ENCODE assay signal across 8 mouse cellular contexts in the genomic region with DNA sequence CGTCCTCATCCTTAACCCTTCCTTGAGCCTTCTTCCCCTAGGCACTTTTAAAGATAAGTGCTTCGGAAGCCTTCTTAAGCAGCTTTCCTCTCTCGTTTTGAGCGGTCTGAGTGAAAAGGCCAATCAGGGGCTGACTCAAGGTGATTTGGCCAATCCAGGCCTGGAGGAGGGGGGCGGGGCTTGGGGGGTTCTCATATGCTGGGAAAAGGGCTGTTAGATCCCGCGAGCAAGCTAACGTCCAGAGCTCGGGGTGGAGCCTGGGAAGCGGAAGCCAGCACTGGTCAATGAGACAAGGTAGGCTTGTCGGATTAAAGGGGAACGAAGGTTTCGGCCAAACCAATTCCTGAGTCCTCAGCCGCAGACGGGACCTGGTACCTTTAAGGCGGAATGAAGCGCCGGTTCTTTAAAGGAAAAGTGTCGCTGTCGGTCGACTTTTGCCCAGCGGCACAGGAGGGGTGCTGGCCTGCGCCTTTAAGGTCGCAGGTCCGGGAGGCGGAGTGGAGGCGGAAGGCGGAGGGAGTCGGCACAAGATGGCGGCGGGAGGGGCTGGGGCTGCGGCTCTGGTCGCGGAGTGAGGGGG. TPM values are rescaled to one million over a fixed set of nuclear protein-coding genes. Genes with fewer than 3 reads are reported as not detected.
A peak's percentile ranks its signal among the peaks of the same experiment; 100 is the strongest.
DNase-seq lines count a peak whose midpoint lies in the region; ATAC-seq and TF ChIP-seq lines count a peak whose summit lies in the region.

A gene (plus strand): TSS at position 229 of the 580 bp plus-strand sequence.
A gene (plus strand): TSS at position 234 of the 580 bp plus-strand sequence.

- H3K9me3 ChIP-seq in G1E (replicated peaks) = peaks cover 19% of the 10 kb centered on the region
- no peaks in the 10 kb centered on the region for H3K9me3 ChIP-seq in forebrain, embryonic 16.5 days (ENCODE audit: control insufficient read depth, low read length)
- no peaks in the 10 kb centered on the region for H3K9me3 ChIP-seq in lung, embryonic 14.5 days (ENCODE audit: low read depth, low read length)

- no peak; the same call in 1 of the 2 replicates for TF ChIP-seq POLR2A in olfactory bulb, adult 2 months (IDR thresholded peaks at IDR 0.05; ENCODE audit: insufficient read depth, low read depth, low read length)
- no peak; the same call in 1 of the 2 replicates for TF ChIP-seq POLR2A in thymus, adult 2 months (IDR thresholded peaks at IDR 0.05; ENCODE audit: control insufficient read depth, extremely low read depth, insufficient read depth, low read length, poor library complexity)

- H3K4me1 ChIP-seq in G1E (ENCODE audit: insufficient read depth, low read depth, low read length) = peaks cover 85% of the 10 kb centered on the region
- H3K4me1 ChIP-seq in forebrain, embryonic 16.5 days (replicated peaks; ENCODE audit: control insufficient read depth, insufficient read depth, low read length) = peaks cover 43% of the 10 kb centered on the region
- peaks cover 5% of the 10 kb centered on the region for H3K4me1 ChIP-seq in lung, embryonic 14.5 days (ENCODE audit: insufficient read depth)
- peaks cover 36% of the 10 kb centered on the region for H3K4me1 ChIP-seq in olfactory bulb, adult 2 months (ENCODE audit: control insufficient read depth, insufficient read depth, low read length)
- H3K4me1 ChIP-seq in thymus, adult 2 months (replicated peaks; ENCODE audit: control insufficient read depth, insufficient read depth, low read length) = peaks cover 19% of the 10 kb centered on the region

- H3K27ac ChIP-seq in forebrain, embryonic 16.5 days (ENCODE audit: low read length) = peak within 1 kb of the TSS; percentile 79
- H3K27ac ChIP-seq in layer of hippocampus, adult 2 months = peak within 1 kb of the TSS; percentile 63
- H3K27ac ChIP-seq in lung, embryonic 14.5 days (ENCODE audit: low read depth) = peak within 1 kb of the TSS; percentile 85
- peak within 1 kb of the TSS; percentile 4; the same call in 1 of the 2 replicates for H3K27ac ChIP-seq in olfactory bulb, adult 2 months (ENCODE audit: insufficient read depth, low read depth, low read length)
- H3K27ac ChIP-seq in thymus, adult 2 months (ENCODE audit: control insufficient read depth, insufficient read depth, low read length) = peak within 1 kb of the TSS; percentile 43; the same call in 1 of the 2 replicates

- no peak for TF ChIP-seq CTCF in G1E (IDR thresholded peaks at IDR 0.05; ENCODE audit: low read depth, low read length)
- no peak for TF ChIP-seq CTCF in layer of hippocampus, adult 2 months (conservative IDR thresholded peaks at IDR 0.05)
- TF ChIP-seq CTCF in lung, embryonic 14.5 days (IDR thresholded peaks at IDR 0.05; ENCODE audit: low read depth) = no peak
- TF ChIP-seq CTCF in olfactory bulb, adult 2 months (IDR thresholded peaks at IDR 0.05; ENCODE audit: insufficient read depth, low read depth, low read length) = no peak
- TF ChIP-seq CTCF in thymus, adult 2 months (IDR thresholded peaks at IDR 0.05; ENCODE audit: borderline replicate concordance, control insufficient read depth, extremely low read depth, insufficient read depth, low read length, poor library complexity) = 0 out of 2 replicates have a peak, but pooled peaks have one; percentile 8

- H3K27me3 ChIP-seq in G1E (ENCODE audit: insufficient read depth, low read length) = no peaks in the 10 kb centered on the region
- no peaks in the 10 kb centered on the region for H3K27me3 ChIP-seq in forebrain, embryonic 16.5 days (replicated peaks; ENCODE audit: control insufficient read depth, insufficient read depth, low read length)
- no peaks in the 10 kb centered on the region for H3K27me3 ChIP-seq in lung, embryonic 14.5 days (ENCODE audit: insufficient read depth, low read length)
- H3K27me3 ChIP-seq in thymus, adult 2 months (ENCODE audit: control insufficient read depth, insufficient read depth, low read length) = no peaks in the 10 kb centered on the region

- H3K36me3 ChIP-seq in G1E (replicated peaks) = peaks cover 67% of the 10 kb centered on the region
- peaks cover 25% of the 10 kb centered on the region for H3K36me3 ChIP-seq in forebrain, embryonic 16.5 days (ENCODE audit: control insufficient read depth, insufficient read depth)
- peaks cover 59% of the 10 kb centered on the region for H3K36me3 ChIP-seq in lung, embryonic 14.5 days (ENCODE audit: insufficient read depth)
- peaks cover 25% of the 10 kb centered on the region for H3K36me3 ChIP-seq in thymus, adult 2 months (ENCODE audit: control insufficient read depth, insufficient read depth, low read length)

- WGBS in forebrain, embryonic 16.5 days = under 1% methylated on average over 26 of the region's 34 CpGs
- WGBS in lung, embryonic 14.5 days = under 1% methylated on average over 34 of the region's 34 CpGs
- WGBS in olfactory bulb, adult 2 months = under 1% methylated on average over 34 of the region's 34 CpGs
- 1% methylated on average over 34 of the region's 34 CpGs for WGBS in thymus, adult 2 months

- intact Hi-C loops in heart, postnatal 36 days (cut with DNase I) = no loop called here

- peak; percentile 95 for DNase-seq in G1E (ENCODE audit: low spot score)
- DNase-seq in cerebellum, adult 18-20 months = peak; percentile 96 to 97
- DNase-seq in heart, postnatal 36 days = peak; percentile 93 to 95
- DNase-seq in layer of hippocampus, adult 2 months (ENCODE audit: low spot score in 2 of 2) = peak; percentile 94 to 97
- DNase-seq in lung, embryonic 14.5 days = peak; percentile 98
- DNase-seq in thymus, adult 2 months = peak; percentile 93

- H3K4me3 ChIP-seq in G1E (ENCODE audit: low read depth, low read length) = peak within 1 kb of the TSS; percentile 70
- peak within 1 kb of the TSS; percentile 53 for H3K4me3 ChIP-seq in forebrain, embryonic 16.5 days (replicated peaks; ENCODE audit: low read length)
- H3K4me3 ChIP-seq in layer of hippocampus, adult 2 months = peak within 1 kb of the TSS; percentile 59
- H3K4me3 ChIP-seq in lung, embryonic 14.5 days (ENCODE audit: low read depth, low read length) = peak within 1 kb of the TSS; percentile 56
- H3K4me3 ChIP-seq in olfactory bulb, adult 2 months (ENCODE audit: insufficient read depth, low read depth, low read length) = peak within 1 kb of the TSS; percentile 50
- H3K4me3 ChIP-seq in thymus, adult 2 months (ENCODE audit: control insufficient read depth, insufficient read depth, low read length) = peak within 1 kb of the TSS; percentile 81

- H3K4me2 ChIP-seq in forebrain, embryonic 16.5 days (ENCODE audit: low read length) = peak within 1 kb of the TSS; percentile 66
- H3K4me2 ChIP-seq in lung, embryonic 14.5 days = peak within 1 kb of the TSS; percentile 72

- peak within 1 kb of the TSS; percentile 65 for H3K9ac ChIP-seq in forebrain, embryonic 16.5 days (replicated peaks; ENCODE audit: low read depth, low read length)
- H3K9ac ChIP-seq in lung, embryonic 14.5 days = peak within 1 kb of the TSS; percentile 62

- ATAC-seq in G1E (ENCODE audit: extremely low read depth, insufficient number of reproducible peaks, low FRiP score, poor library complexity, severe bottlenecking) = peak; percentile 71
- ATAC-seq in forebrain, embryonic 16.5 days = peak; percentile 92
- ATAC-seq in lung, embryonic 14.5 days (ENCODE audit: insufficient read depth) = peak; percentile 91

RNA-seq across cellular contexts. Expression of the first gene that starts in this region (rescaled TPM):
- total RNA-seq in G1E (2014; fragmentation: Nextera tagmentation) (34.0 and 43.0 TPM in 2 replicates), G1E (2017) (17.0 and 18.5 TPM in 2 replicates)
- 142 and 157 TPM in 2 replicates for polyA plus RNA-seq in G1E (2012)
- polyA plus RNA-seq in forebrain, embryonic 16.5 days (2015; fragmentation: Nextera tagmentation; extraction: Ambion mirVana) = 13.7 and 15.4 TPM in 2 replicates
- total RNA-seq in heart, postnatal 36 days (2021) = 100 to 1,000 TPM; 103 to 112 TPM
- total RNA-seq in layer of hippocampus, adult 2 months (2021) = 10 to 100 TPM; 30.2 to 40.1 TPM
- 30.1 and 31.4 TPM in 2 replicates for polyA plus RNA-seq in lung, embryonic 14.5 days (2014; fragmentation: Nextera tagmentation; extraction: Ambion mirVana)
- polyA plus RNA-seq in olfactory bulb, adult 2 months (2012; ENCODE audit: insufficient read depth, insufficient read length, low replicate concordance, missing spikeins) = 118 TPM in 1 of 2 replicates, not detected in the other
- 201 and 248 TPM in 2 replicates for polyA plus RNA-seq in thymus, adult 2 months (2012; rRNA removed)

RNA-seq across cellular contexts. Expression of the second gene that starts in this region (rescaled TPM):
- 9.5 and 15.8 TPM in 2 replicates for total RNA-seq in G1E (2014; fragmentation: Nextera tagmentation)
- 19.7 and 22.2 TPM in 2 replicates for total RNA-seq in G1E (2017)
- 41.9 and 42.1 TPM in 2 replicates for polyA plus RNA-seq in G1E (2012)
- 17.1 and 17.2 TPM in 2 replicates for polyA plus RNA-seq in forebrain, embryonic 16.5 days (2015; fragmentation: Nextera tagmentation; extraction: Ambion mirVana)
- total RNA-seq in heart, postnatal 36 days (2021) = 10 to 100 TPM; 20.1 to 20.6 TPM
- 10 to 100 TPM; 31.4 to 31.8 TPM for total RNA-seq in layer of hippocampus, adult 2 months (2021)
- polyA plus RNA-seq in lung, embryonic 14.5 days (2014; fragmentation: Nextera tagmentation; extraction: Ambion mirVana) = 11.1 and 13.2 TPM in 2 replicates
- polyA plus RNA-seq in olfactory bulb, adult 2 months (2012; ENCODE audit: insufficient read depth, insufficient read length, low replicate concordance, missing spikeins) = not detected in 2 replicates
- 119 and 120 TPM in 2 replicates for polyA plus RNA-seq in thymus, adult 2 months (2012; rRNA removed)

Comparison
In these comparisons a context has a peak if more than half of its experiments do, and no peak if none do; other contexts are left out.
1. Peak in every context shown above with its lines: DNase-seq, ATAC-seq, H3K4me3 ChIP-seq and H3K27ac ChIP-seq.
2. RNA of the second gene that starts in this region (polyA plus RNA-seq): 119 to 120 TPM in thymus, adult 2 months, 41.9 to 42.1 TPM in G1E, 17.1 to 17.2 TPM in forebrain, embryonic 16.5 days and 11.1 to 13.2 TPM in lung, embryonic 14.5 days; not detected in olfactory bulb, adult 2 months; every median in the first group is over 10 times any median in the second.
3. H3K27ac ChIP-seq: peak in every context shown above with its lines; median percentile 85 in lung, embryonic 14.5 days; 79 in forebrain, embryonic 16.5 days; 63 in layer of hippocampus, adult 2 months; 43 in thymus, adult 2 months; 4 in olfactory bulb, adult 2 months.